Mouse (Mus musculus) brain, embryonic 14.5 days (tissue): ENCODE data around the gene Pip4k2a.

Source experiments
- CTCF ChIP-seq: fragments of 200-500 bp; IDR thresholded peaks from 2 replicates; pipeline ENCODE4 v1.5.1; 2012; ENCODE audit warnings: inconsistent platforms, mild to moderate bottlenecking, moderate library complexity, borderline replicate concordance; ENCODE audit not compliant: insufficient read depth, insufficient read length; ENCODE audit errors: extremely low read depth
- POLR2A ChIP-seq: fragments of 200-500 bp; IDR thresholded peaks from 2 replicates; pipeline ENCODE4 v1.6.1; 2012; ENCODE audit warnings: mild to moderate bottlenecking, inconsistent platforms, borderline replicate concordance; ENCODE audit not compliant: poor library complexity, insufficient read depth, insufficient read length, severe bottlenecking; ENCODE audit errors: extremely low read depth

GRCm38 (mm10) chr2:19004801-19005200, 6.9 kb upstream of the Pip4k2a start:
- TF ChIP-seq CTCF = no peak
- TF ChIP-seq POLR2A = no peak
